Mouse (Mus musculus) liver, adult 2 months (tissue): ENCODE measurements at regions not wholly inside any gene's neighbourhood (a gene's known extent, or its start where the extent isn't known, plus 50 kb on each side); places are given as distances from the start of the nearest gene placed in this dataset.

ENCODE experiments used
- CTCF ChIP-seq: fragments of 200-500 bp; IDR thresholded peaks from 2 replicates; pipeline ENCODE4 v1.5.1; 2011; ENCODE audit warnings: low read depth, low read length, control low read depth
- POLR2A ChIP-seq: fragments of 200-500 bp; IDR thresholded peaks from 2 replicates; pipeline ENCODE4 v1.6.1; 2011; ENCODE audit warnings: low read length, control low read depth; ENCODE audit not compliant: insufficient read depth; ENCODE audit errors: extremely low read depth

DNA sequence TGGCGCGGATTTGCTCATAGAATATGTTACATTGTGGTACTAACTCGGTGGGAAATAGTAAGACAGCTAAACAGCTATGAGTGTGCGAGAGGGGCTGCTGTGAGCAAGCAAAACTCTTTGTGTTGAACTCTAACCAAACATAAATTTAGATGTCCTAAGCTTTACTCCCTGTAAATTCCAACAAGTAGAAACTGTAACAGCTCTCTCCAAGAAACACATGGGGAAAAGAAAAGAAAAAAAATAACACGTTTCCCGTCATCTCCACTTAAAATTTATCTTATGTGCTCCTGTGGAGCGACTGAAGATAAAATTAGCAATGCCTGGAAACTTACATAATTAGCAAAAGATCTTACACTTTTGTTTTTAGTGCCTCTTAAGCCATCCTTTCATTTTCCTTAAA is 226.2 kb upstream of the Gcfc2 start:
- no peak for TF ChIP-seq CTCF
- no peak for TF ChIP-seq POLR2A
